Mouse (Mus musculus): ENCODE measurements around the gene Mitf. TPM values are rescaled to one million over a fixed set of nuclear protein-coding genes. Genes with fewer than 3 reads are reported as not detected.

Gene Mitf
- polyA plus RNA-seq (2012; rRNA removed): 0.35 and 0.39 TPM in 2 replicates

GRCm38 (mm10) chr6:97806781-97807743, at the start of gene Mitf:
Mitf (plus strand) TSS chr6:97807052.

Other genes with a start within 250 kb of the Mitf start
- gene Frmd4b, start 189.5 kb upstream of the Mitf start, polyA plus RNA-seq (2012; rRNA removed): 5.7 and 6.7 TPM in 2 replicates

All from liver, embryonic 14 days (tissue).